Mouse (Mus musculus): ENCODE measurements around the gene Ddx1.

- TF ChIP-seq CTCF (IDR thresholded peaks at IDR 0.05; ENCODE audit: low read depth) (no peak), EP300 (IDR thresholded peaks at IDR 0.05; ENCODE audit: low read depth) (no peak)
These were observed 37.1 kb downstream of the Ddx1 start for GRCm38 (mm10) chr12:13211746-13212482.
